8 mouse cellular contexts compared by ENCODE assay signal in the genomic region with DNA sequence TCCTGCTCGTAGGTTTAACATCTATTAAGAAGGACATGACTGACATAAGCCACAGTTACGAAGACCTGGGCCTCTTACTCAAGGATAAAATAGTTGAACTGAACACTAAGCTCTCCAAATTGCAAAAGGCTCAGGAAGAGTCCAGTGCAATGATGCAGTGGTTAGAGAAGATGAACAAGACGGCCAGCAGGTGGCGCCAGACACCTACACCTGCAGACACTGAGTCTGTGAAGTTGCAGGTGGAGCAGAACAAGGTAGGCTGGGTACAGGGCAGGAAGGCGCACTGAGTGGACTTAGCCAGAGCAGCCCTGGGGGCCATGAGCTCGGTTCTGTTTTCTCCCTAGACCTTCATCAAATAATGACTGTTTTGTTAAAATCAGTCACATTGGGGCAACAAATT.
DNase-seq lines count a peak whose midpoint lies in the region; ATAC-seq and TF ChIP-seq lines count a peak whose summit lies in the region.

No protein-coding gene starts in this region.

- peak; percentile 95 for TF ChIP-seq CTCF in left cerebral cortex, adult 2 months (IDR thresholded peaks at IDR 0.05)

- H3K27ac ChIP-seq in left cerebral cortex, adult 2 months = no peak overlapping the region

- ATAC-seq in megakaryocyte-erythroid progenitor cell, adult 5-6 weeks (replicated peaks; ENCODE audit: low FRiP score, low TSS enrichment, poor library complexity, severe bottlenecking) = peak; percentile 92

- peak; percentile 80 for DNase-seq in R1 (ENCODE audit: low read depth, low spot score)
- peak; percentile 75 for DNase-seq in cerebellum, adult 9-11 months
- peak; percentile 43 to 71 for DNase-seq in frontal cortex, postnatal 25 days (ENCODE audit: low spot score in 2 of 2)
- peak; percentile 85 for DNase-seq in induced T-regulatory cell, adult 2 months (ENCODE audit: low read depth)
- peak; percentile 69 to 79 for DNase-seq in left cerebral cortex, adult 2 months (ENCODE audit: extremely low spot score in 1 of 2, low spot score in 2 of 2)
- DNase-seq in right cerebral cortex, postnatal 25 days = peak; percentile 48
- peak; percentile 79 for DNase-seq in urinary bladder, postnatal 25 days (ENCODE audit: low spot score)

- intact Hi-C loops in left cerebral cortex, adult 2 months (cut with DNase I) = loop anchor here (5.0 kb wide), 1 partner anchor 194 kb away; no protein-coding TSS in a partner anchor

- H3K4me3 ChIP-seq in left cerebral cortex, adult 2 months = no peak overlapping the region
